Mouse (Mus musculus) stomach, postnatal 0 days (tissue): Measurements from ENCODE around the gene Pax9.

Experiments used
- CTCF ChIP-seq: IDR thresholded peaks from 2 replicates; pipeline ENCODE4 v1.5.1; 2016; ENCODE audit warnings: antibody characterized with exemption, low read depth, mild to moderate bottlenecking, moderate library complexity
- EP300 ChIP-seq: optimal IDR thresholded peaks from 2 replicates; pipeline ENCODE3; 2016; ENCODE audit warnings: antibody characterized with exemption

DNA sequence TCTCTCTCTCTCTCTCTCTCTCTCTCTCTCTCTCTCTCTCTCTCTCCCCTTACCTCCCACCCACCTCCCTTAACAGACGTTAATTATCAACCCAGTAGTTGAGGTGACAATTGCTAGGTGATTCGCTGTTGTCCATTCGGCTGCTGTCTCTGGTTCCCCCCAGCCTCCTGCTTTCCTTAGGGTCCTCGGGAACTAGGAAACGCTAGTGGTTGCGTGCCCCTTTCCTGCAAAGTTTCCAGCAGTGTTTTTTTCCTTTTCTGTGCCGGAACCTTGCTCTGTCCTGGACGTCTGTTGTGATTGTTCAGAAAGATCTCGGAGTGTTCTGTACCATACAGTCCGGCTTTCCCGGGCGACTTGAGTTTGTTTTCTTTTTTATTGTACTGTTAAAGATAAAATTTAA lies 6.2 kb downstream of the Pax9 start:
- TF ChIP-seq CTCF = no peak
- no peak for TF ChIP-seq EP300
